Mouse (Mus musculus) limb, embryonic 15.5 days (tissue): ENCODE data around the gene Cux1. TPM values are rescaled to one million over a fixed set of nuclear protein-coding genes. Genes with fewer than 3 reads are reported as not detected.
"Not testable (repeated sequence)": the region's sequence is repeated elsewhere in the genome, so short reads cannot be mapped to it uniquely, and the experiment has no call there.

Source experiments
- ATAC-seq: fragments of 200-750 bp; cut with Nextera tagmentation; 2 replicates; pipeline ENCODE4 v1.8.0; 2017; ENCODE audit warnings: low read depth, moderate TSS enrichment; ENCODE audit not compliant: insufficient number of reproducible peaks, low FRiP score, low TSS enrichment
- H3K27ac ChIP-seq: fragments of 300-500 bp; sonication (generic); 2 replicates; pipeline ENCODE4 v1.5.1; 2015; ENCODE audit warnings: moderate library complexity, mild to moderate bottlenecking, inconsistent platforms
- H3K27me3 ChIP-seq: fragments of 300-500 bp; sonication (generic); 2 replicates; pipeline ENCODE4 v1.6.1; 2015; ENCODE audit warnings: inconsistent platforms
- H3K36me3 ChIP-seq: fragments of 300-500 bp; sonication (generic); 2 replicates; pipeline ENCODE4 v1.6.1; 2015; ENCODE audit warnings: inconsistent platforms
- H3K4me1 ChIP-seq: fragments of 300-500 bp; sonication (generic); 2 replicates; pipeline ENCODE4 v1.6.1; 2015; ENCODE audit warnings: inconsistent platforms
- H3K4me2 ChIP-seq: fragments of 300-500 bp; sonication (generic); 2 replicates; pipeline ENCODE4 v1.6.1; 2015; ENCODE audit warnings: mild to moderate bottlenecking, inconsistent platforms
- H3K4me3 ChIP-seq: fragments of 300-500 bp; sonication (generic); 2 replicates; pipeline ENCODE4 v1.5.1; 2015; ENCODE audit warnings: mild to moderate bottlenecking, inconsistent platforms
- H3K9ac ChIP-seq: fragments of 300-500 bp; sonication (generic); 2 replicates; pipeline ENCODE4 v1.6.1; 2015; ENCODE audit warnings: inconsistent platforms
- H3K9me3 ChIP-seq: fragments of 300-500 bp; sonication (generic); 2 replicates; pipeline ENCODE4 v1.6.1; 2016; ENCODE audit warnings: inconsistent platforms
- WGBS: fragments of 180-500 bp; shearing (Covaris S2); methylation state at CpG from one replicate; pipeline ENCODE4 v1.1.7; 2015; 5-methylcytosine and 5-hydroxymethylcytosine counted together
- polyA plus RNA-seq: library from polyadenylated mRNA; unstranded; fragments of >200 nt; fragmentation: Nextera tagmentation; extraction: Ambion mirVana; gene quantifications from 2 replicates; pipeline ENCODE4 v1.2.1, GENCODE M21; 2015

Gene Cux1
- polyA plus RNA-seq, 1 experiment from 2014 or later = 80.1 TPM

DNA sequence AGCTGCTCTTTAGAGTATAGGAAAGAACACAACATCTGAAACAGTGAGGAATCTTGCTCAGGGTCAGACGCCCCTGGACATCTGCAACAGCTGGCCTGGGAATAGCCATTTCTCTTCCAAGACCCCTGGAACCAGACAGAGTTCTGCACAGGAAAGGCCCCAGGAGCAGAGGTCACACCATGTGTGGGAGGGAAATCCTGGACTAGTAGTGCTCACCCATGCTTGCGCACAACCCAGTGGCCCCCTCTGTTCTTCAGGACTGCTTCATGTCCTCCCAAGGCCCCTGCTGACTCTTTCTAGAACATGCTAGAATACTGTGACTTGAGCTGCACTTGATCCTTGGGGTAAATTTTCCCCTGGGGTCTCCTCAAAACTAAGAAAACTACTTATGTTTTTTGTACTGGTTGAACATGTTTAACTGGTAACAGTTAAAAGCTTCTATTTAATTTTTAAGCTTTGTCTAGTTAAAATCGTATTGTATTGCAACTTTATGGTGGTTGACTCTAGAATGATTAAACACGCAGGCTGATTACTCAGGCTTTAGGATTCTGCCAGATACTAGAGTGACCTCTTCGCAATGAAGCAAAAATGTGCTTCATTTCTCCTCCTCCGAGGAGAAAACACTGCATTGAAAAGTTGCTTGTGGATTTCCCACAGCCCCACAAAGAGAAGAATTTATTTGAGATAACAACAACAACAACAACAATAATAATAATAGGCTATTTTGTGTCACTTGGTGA is 88.1 kb downstream of the Cux1 start:
- peaks cover under 1% of the 10 kb centered on the region for H3K36me3 ChIP-seq
- no peak overlapping the region for H3K27ac ChIP-seq
- peaks cover 15% of the 10 kb centered on the region; the same call in 1 of the 2 replicates for H3K4me1 ChIP-seq
- H3K9ac ChIP-seq = no peak overlapping the region
- no peak for ATAC-seq
- no peak overlapping the region for H3K4me3 ChIP-seq
- H3K9me3 ChIP-seq = no peaks in the 10 kb centered on the region
- peaks cover 11% of the 10 kb centered on the region for H3K27me3 ChIP-seq
- 77% methylated on average over 6 of the region's 6 CpGs for WGBS
- no peak overlapping the region for H3K4me2 ChIP-seq

DNA sequence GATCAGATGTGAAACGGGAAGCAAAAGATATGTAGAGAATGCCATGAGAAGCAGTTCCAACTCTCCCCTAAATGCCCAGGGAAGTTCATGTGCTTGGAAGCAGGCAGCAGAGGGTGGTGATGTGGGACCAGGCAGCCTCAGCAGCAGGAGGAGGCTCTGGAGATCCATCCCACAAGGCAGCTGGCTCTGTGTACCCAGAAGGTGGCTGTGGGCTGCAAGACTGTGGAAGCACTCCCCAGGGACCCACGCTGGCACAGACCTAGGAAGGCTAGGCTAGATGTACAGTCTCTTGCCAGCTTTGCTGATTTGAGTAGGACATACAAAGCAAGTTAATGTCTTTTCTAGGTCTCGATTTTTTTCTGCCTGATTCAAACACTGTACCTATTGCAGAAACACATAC is 91.0 kb downstream of the Cux1 start:
- no peak overlapping the region for H3K9ac ChIP-seq
- H3K4me1 ChIP-seq = peaks cover 32% of the 10 kb centered on the region; the same call in 1 of the 2 replicates
- no peak for ATAC-seq
- peaks cover 11% of the 10 kb centered on the region for H3K27me3 ChIP-seq
- no peak overlapping the region for H3K4me2 ChIP-seq
- WGBS = 80% methylated on average over 3 of the region's 3 CpGs
- H3K9me3 ChIP-seq = no peaks in the 10 kb centered on the region
- no peak overlapping the region for H3K4me3 ChIP-seq
- no peak overlapping the region for H3K27ac ChIP-seq
- H3K36me3 ChIP-seq = no peaks in the 10 kb centered on the region; the same call in 1 of the 2 replicates

DNA sequence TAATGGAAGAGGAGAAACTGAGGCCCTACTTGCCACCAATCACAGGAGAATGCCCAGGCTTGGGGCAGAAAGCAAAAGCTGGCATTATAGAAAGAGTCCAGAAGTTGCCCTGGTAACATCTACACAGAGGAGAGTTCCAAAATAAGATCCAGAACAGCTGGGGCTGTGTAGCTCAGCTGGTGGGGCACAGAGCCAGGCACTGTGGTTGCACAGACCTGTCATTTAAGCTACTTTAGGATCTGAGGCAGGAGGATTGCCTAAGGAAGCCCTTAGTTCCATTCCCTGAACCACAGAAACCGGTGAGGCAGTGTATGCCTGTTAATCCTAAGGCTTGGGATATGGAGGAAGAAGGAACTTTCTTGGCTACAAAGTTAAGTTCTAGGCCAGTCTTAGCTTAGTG is 92.1 kb downstream of the Cux1 start:
- Histone ChIP-seq H3K27me3 (peaks cover 14% of the 10 kb centered on the region), H3K4me1 (peaks cover 32% of the 10 kb centered on the region; the same call in 1 of the 2 replicates), H3K4me3 (no peak overlapping the region), H3K4me2 (no peak overlapping the region), H3K9ac (no peak overlapping the region), H3K9me3 (no peaks in the 10 kb centered on the region), H3K27ac (no peak overlapping the region), H3K36me3 (no peaks in the 10 kb centered on the region; the same call in 1 of the 2 replicates)
- 79% methylated on average over 1 of the region's 1 CpGs for WGBS
- ATAC-seq = no peak

DNA sequence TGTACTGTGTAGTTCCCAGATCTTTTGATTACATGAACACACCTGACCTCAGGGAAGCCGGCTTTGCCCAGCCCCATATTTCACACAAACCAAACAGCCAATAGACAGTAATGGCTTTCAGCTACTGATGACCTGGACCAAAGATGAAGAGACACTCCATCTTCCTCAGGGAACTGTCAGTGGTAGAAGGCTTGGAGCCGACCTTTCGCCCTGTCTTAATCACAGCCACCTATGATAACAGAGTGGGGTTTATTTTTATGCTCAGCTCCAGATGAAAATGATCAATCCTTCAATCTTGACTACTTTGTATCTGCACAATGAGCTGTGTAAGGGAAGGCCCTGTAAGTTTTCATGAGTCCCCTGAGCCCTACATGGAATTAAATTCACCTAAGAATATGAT is 93.2 kb downstream of the Cux1 start:
- Histone ChIP-seq H3K4me2 (no peak overlapping the region), H3K27ac (no peak overlapping the region), H3K4me3 (no peak overlapping the region), H3K9ac (no peak overlapping the region), H3K36me3 (no peaks in the 10 kb centered on the region; the same call in 1 of the 2 replicates), H3K27me3 (peaks cover 9% of the 10 kb centered on the region), H3K9me3 (no peaks in the 10 kb centered on the region), H3K4me1 (peaks cover 42% of the 10 kb centered on the region)
- 66% methylated on average over 3 of the region's 3 CpGs for WGBS
- no peak for ATAC-seq

DNA sequence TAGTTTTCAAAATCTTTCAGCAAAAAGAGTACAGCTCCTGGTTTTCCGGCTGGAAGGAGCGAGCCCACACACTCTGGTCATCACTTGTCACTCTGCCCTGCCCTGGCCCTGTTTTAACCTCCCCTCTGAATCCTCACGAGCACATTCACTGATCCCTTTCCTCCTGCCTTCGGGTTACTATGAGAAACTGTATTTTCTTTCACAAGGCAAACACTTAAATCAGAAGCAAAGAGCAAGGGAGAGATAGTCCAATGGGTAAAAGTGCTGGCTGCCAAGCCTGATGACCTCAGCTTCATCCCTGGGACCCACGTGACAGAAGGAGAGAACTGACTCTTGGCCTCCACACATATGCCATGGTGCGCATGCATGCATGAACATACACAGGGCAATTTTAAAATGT is 94.0 kb downstream of the Cux1 start:
- Histone ChIP-seq H3K4me1 (peaks cover 49% of the 10 kb centered on the region), H3K4me3 (no peak overlapping the region), H3K9me3 (no peaks in the 10 kb centered on the region), H3K27ac (peak overlapping the region; percentile 47), H3K36me3 (no peaks in the 10 kb centered on the region; the same call in 1 of the 2 replicates), H3K4me2 (no peak overlapping the region), H3K27me3 (peaks cover 11% of the 10 kb centered on the region), H3K9ac (no peak overlapping the region)
- WGBS = 39% methylated on average over 6 of the region's 6 CpGs
- ATAC-seq = no peak

DNA sequence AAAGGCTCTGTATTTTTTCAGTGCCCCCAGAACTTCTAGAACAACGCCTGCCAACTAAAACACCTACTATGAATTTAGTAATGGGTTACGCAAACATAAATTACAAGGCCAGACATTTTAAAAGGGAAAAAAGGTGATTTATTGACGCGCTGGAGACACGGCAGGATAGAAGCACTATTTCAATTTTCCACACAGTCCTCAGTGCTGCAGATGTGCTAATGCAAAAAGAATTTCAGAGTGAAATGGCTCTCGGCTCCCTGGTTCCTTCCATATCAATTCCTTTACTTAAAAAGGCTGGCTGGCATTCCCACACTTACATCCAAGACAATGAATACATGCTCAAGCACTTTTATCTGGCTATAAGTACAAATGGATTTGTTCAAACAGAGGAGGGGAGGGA is 94.4 kb downstream of the Cux1 start:
- WGBS = 26% methylated on average over 6 of the region's 6 CpGs
- Histone ChIP-seq H3K4me1 (peaks cover 54% of the 10 kb centered on the region), H3K4me3 (no peak overlapping the region), H3K36me3 (no peaks in the 10 kb centered on the region; the same call in 1 of the 2 replicates), H3K27me3 (peaks cover 15% of the 10 kb centered on the region), H3K4me2 (no peak overlapping the region), H3K9me3 (no peaks in the 10 kb centered on the region), H3K9ac (no peak overlapping the region), H3K27ac (peak overlapping the region; percentile 47; the same call in 1 of the 2 replicates)
- ATAC-seq = peak; percentile 65; the same call in 1 of the 2 replicates

DNA sequence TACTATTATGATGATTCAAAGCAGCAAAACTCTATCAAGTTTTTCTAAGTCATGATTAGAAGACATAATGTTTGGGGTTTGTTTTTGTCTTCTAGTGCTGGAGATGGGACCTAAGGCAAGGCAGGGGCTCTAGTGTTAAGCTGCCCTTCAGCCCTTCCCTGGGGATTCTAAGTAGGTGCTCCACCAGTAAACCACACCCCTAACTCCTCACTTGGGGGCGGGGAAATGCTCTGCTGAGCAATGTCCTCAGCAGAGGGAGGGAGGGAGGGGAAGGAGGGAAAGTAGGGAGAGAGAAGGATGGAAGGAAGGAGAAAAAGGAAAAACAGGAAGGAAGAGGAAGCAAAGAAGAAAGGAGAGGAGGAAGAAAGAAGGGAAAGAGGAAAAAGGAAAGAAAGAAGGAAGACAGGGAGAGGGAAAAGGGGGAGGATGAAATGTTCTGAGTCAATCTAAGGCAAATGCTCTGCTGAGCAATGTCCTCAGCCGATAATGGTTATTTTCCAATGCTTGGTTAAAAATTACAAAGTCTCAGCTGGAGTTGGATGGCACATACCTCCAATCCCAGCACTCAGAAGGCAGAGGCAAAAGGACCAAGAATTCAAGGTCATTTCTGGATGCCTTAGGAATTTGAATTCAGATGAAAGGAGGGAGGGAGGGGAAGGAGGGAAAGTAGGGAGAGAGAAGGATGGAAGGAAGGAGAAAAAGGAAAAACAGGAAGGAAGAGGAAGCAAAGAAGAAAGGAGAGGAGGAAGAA is 96.1 kb downstream of the Cux1 start:
- H3K36me3 ChIP-seq, H3K4me2 ChIP-seq, H3K4me3 ChIP-seq, ATAC-seq, H3K9me3 ChIP-seq, H3K9ac ChIP-seq, H3K27ac ChIP-seq: not testable (repeated sequence)
- 58% methylated on average over 2 of the region's 2 CpGs for WGBS
- H3K27me3 ChIP-seq = peaks cover 12% of the 10 kb centered on the region
- H3K4me1 ChIP-seq = peaks cover 63% of the 10 kb centered on the region

DNA sequence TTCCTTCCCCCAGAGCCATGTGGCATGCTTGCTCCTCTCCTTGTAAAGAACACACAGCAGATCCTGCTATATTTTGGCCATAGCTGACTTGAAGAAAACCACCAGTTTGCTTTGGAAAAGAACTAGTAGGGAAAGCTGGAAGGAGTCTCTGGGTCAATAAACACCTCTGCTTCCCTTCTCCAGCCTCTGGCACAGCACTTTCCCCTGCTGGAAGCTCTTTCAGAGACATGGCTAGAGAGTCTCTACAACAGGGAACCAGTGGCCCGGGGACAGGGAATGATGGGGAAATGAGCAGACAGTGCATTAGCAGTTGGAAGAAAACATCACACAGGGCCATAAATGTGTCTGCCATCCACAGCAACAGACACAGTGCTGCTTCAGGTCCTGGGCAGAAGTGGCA is 98.0 kb downstream of the Cux1 start:
- WGBS = 30% methylated on average over 1 of the region's 1 CpGs

DNA sequence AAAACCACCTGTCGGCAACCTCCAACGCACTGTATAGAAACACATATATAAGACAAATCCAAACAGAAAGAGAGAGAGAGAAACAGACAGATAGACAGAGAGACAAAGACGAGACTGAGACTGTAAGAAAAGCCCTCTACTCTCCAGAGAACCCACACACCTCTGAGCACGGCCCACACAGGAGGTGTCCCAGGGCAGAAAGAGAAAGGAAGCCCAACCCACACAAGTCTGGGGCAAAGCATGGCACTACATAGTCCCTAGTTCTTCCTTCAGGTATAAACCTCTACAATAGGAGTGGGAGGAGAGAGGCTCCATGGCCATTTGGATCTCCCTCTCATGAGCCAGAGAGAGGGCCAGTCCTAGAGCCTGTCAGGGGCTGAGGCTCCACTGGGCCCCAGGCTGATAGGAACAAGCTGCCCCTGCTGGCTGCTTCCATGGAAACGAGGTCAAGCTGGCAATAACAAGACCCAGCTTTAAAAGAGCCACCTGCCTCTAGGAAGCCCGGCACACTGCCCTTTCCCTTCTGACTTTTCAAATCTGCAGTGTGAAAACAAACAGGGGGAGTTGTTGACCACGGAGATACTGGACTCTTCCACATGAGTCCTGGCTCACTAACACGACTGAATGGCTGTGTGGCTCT is 99.8 kb downstream of the Cux1 start:
- WGBS = 46% methylated on average over 8 of the region's 8 CpGs
- no peak overlapping the region for H3K9ac ChIP-seq
- no peak overlapping the region for H3K27ac ChIP-seq
- peaks cover 57% of the 10 kb centered on the region for H3K4me1 ChIP-seq
- ATAC-seq = no peak
- H3K4me3 ChIP-seq = no peak overlapping the region
- H3K36me3 ChIP-seq = no peaks in the 10 kb centered on the region
- H3K9me3 ChIP-seq = no peaks in the 10 kb centered on the region
- H3K27me3 ChIP-seq = peaks cover 8% of the 10 kb centered on the region; the same call in 1 of the 2 replicates
- no peak overlapping the region for H3K4me2 ChIP-seq

More for the DNA sequence above, 98.0 kb downstream of the Cux1 start:
- no peaks in the 10 kb centered on the region for H3K9me3 ChIP-seq
- peaks cover 8% of the 10 kb centered on the region; the same call in 1 of the 2 replicates for H3K27me3 ChIP-seq
- H3K4me2 ChIP-seq = no peak overlapping the region
- no peak for ATAC-seq
- peaks cover 62% of the 10 kb centered on the region for H3K4me1 ChIP-seq
- H3K9ac ChIP-seq = no peak overlapping the region
- H3K4me3 ChIP-seq = no peak overlapping the region
- H3K27ac ChIP-seq = 0 out of 2 replicates have a peak overlapping the region, but pooled peaks have one; percentile 38
- H3K36me3 ChIP-seq = no peaks in the 10 kb centered on the region

DNA sequence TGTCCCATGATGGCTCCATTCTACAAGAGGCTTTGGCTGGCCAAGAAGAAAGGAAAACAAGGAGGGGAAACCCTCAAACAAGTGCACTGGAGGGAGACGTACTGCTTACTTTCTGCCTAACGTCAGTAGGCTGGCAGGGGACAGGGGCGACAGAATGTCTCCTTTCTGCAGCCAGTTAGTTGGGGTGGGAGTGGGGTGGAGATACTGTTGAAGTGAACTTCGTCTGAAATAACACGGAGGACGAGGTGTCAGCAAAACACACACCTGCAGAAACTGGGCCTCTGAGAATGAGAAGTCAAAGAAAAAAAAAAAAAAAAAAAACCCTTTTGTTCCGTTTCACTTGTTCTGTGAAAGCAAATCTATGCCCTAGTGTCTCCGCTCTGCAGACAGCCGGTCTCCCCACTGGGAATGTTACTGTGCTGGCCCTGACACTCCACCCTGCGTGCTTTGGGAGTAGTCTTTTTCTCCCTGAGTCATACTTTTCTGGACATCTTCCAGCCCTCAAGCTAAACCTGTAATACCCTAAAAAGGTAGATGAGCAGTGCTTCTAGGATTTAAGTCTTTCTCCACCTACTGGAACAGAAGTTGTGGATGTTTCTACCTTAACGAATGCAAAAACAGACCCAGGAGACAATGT is 101.4 kb downstream of the Cux1 start:
- 47% methylated on average over 11 of the region's 11 CpGs for WGBS

DNA sequence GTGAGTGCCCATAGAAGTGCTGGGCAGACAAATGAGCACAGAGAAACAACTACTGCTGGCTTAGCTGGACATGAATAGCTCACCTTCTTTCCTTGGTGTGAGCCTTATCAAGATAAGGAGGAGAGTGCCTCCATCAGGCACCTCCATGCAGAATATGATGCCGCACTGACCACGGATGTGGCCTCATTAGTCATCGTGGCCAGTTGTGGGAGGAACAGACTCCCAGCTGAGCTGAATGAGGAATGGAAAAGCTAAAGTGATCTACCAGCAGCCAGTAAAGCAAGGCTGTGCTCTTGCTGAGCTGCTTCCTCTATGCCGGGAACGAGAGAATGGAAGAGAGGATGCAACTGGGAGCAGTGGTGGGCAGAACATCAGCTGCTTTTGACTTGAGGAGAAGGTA is 101.9 kb downstream of the Cux1 start:
- WGBS = 51% methylated on average over 5 of the region's 5 CpGs
- Histone ChIP-seq H3K9me3 (no peaks in the 10 kb centered on the region), H3K27me3 (peaks cover 8% of the 10 kb centered on the region; the same call in 1 of the 2 replicates), H3K4me3 (no peak overlapping the region), H3K4me1 (peaks cover 53% of the 10 kb centered on the region), H3K27ac (no peak overlapping the region; the same call in 1 of the 2 replicates), H3K36me3 (no peaks in the 10 kb centered on the region), H3K4me2 (no peak overlapping the region), H3K9ac (no peak overlapping the region)
- no peak for ATAC-seq

More for the DNA sequence above, 101.4 kb downstream of the Cux1 start:
- Histone ChIP-seq H3K4me1 (peaks cover 53% of the 10 kb centered on the region), H3K4me2 (no peak overlapping the region), H3K9ac (no peak overlapping the region), H3K36me3 (no peaks in the 10 kb centered on the region), H3K9me3 (no peaks in the 10 kb centered on the region), H3K27me3 (peaks cover 8% of the 10 kb centered on the region; the same call in 1 of the 2 replicates), H3K4me3 (no peak overlapping the region), H3K27ac (no peak overlapping the region; the same call in 1 of the 2 replicates)
- ATAC-seq = no peak
